Mouse (Mus musculus): ENCODE measurements around the gene Eno1.

Gene Eno1

GRCm38 (mm10) chr4:150226818-150227688 lies 9.5 kb upstream of the Eno1 start:
- peak; percentile 90 to 93 for DNase-seq

DNA sequence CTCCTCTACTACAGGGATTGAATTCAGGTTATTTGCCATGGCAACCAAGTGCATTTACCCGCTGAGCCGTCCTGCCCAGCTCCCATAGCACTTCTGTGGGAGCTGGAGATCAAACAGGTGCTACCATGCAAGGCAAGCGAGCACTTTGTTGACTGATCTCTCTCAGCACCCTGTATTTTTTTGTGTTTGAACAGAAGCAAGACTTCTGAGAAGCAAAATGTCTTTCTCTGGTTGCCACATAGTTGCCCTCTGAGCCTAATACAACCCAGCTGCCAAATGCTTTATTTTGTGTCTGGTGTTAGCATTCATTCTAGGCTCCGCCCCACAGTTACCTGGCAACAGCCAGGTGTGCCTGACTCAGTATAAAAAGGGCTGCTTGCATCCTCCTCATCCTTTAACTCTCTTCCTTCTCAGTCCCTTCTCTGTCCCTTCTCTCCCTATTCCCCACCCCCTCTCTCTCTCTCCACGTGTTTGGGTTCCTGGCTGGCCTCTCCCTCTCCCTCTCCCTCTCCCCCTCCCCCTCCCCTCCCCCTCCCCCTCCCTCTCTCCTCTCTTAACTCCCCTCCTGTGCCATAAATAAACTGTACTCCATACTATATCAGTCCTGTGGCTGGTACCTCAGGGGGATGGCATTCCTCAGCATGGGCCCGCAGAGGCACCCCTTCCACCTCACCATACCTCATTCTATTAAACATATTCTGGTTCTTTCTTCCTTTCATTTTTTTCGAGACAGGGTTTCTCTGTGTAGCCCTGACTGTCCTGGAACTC lies 7.8 kb upstream of the Eno1 start:
- no peak for DNase-seq

DNA sequence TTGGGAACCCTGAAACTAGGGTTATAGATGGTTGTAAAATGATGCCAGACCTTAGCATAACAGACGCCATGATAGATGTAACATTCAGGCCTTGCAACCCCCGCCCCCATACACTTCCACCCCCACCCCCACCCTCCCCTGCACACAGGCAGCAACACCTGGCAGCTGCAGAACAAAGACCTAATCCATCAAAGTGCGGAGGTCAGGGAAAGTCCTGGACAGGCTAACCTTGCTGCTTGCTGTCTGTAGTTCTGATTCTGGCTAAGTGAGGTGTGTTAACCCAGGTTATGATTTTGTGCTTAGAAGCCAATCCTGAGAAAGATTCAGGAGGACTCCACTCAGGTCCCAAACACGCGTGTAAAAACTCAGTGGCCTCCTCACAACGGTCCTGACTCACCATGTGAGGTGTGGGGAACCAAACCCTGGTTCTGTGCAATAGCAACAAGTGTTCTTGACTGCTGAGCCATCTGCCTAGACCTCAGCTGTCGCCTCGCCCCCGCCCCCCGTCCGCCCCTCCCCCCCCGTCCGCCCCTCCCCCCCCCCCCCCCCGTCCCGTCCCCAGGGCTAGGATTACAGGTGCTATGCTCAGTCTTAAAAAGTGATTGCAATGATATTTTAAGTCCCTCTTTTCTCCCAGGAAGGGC lies 6.7 kb upstream of the Eno1 start:
- DNase-seq = no peak

DNA sequence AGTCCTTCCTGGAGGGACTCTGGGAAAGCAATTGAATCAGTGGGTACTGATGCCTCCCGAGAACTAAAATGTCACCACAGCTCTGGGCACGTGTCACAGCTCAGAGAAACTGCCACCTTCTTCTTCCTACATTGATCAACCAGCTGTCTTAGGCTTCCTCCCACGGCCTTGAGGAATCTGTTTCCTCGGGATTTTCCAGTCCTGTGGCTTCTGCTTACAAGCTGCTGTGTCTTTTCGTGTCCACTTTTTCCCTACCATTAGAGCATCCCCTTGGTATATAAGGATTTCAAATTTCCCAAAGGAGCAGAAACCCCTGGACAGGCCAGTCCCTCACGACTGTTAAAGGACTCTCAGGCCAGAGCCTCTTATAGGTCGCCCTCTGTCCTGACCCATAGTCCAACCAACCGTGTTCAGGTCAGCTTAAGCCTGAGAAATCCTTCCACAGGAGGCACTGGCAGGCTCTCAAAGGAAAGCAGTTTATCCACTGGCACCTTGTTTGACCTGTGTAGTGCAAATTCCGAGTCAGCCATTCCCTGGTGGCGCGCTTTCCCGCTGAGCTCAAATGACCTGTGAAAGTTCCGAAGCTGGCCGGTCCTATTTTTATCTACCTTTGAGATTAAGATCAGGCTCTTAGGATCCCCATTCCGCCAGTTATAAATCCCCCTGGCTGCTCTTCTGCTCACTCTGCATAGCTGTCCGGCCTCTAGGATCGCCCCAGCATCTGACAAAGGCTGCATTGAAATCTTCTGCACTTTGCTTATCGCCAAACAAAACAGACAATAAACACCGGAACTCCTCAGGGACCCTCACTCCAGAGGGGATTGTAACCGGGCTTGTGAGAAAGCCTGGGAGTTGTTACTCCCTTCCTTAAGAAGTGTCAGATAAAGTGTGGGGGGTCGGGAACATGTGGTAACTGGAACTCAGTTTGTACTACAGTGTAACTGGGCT lies 5.8 kb upstream of the Eno1 start:
- peak; percentile 53 to 57 for DNase-seq

DNA sequence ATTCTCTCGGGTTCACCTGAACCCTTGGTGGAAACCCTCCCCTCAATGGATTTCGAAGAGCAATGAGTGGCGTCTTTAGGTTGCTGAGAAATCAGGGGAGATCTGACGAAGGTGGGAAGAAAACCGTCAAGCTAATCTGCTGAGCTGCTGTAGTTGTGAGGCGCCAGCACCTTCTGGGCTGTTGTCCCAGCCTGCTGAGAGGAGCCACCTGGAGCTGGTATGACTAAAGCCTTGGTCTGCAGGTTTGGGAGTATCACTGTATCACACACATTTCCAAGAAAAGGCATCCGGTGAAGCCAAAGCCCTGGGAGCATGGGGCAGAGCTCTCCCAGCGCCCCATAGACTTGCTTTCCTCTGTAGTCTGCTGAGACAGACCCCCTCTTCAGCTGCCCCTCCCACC lies 4.7 kb upstream of the Eno1 start:
- peak; percentile 79 to 81 for DNase-seq

DNA sequence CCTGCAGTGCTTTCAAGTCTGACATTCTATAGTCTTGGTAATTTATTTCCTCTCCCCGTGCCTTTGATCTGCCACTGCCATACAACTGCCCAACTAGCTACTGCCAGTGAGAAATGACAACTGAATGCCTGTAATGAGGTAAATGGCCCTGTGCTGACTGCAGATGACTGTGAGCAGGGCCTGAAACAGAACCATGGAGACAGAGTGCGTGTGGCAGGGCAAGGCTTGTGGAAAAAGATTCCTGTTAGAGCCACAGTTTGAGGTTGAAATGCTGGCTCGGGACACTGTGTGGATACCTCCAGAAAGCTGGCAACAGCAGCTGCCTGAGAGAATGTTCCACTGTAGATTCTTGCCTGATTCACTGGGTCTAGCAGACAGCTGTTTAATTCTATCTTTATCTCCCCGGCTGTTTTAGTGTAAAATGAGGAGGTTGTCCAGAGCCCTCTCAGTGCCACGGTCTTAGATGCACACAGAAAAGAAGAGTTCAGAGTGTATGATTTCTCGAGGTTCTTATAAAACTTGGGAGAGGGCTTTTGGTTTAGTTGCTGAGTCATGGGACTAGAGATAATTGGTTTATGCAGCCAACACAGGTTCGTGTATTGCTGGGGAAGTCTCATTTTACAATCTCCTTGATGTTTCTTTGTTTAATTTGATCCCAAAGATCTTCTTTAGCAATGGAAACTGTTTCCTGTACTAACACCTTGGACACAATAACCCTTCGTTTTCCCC lies 1.8 kb upstream of the Eno1 start:
- no peak for DNase-seq

GRCm38 (mm10) chr4:150235585-150235984 lies 936 bp upstream of the Eno1 start:
- no peak for DNase-seq

GRCm38 (mm10) chr4:150236031-150236430 lies 490 bp upstream of the Eno1 start:
- DNase-seq = no peak

GRCm38 (mm10) chr4:150237636-150238361 lies 1.3 kb downstream of the Eno1 start:
- DNase-seq = peak; percentile 50 to 60

GRCm38 (mm10) chr4:150238433-150239086 lies 2.0 kb downstream of the Eno1 start:
- peak in 1 of 2 experiments; percentile 58 for DNase-seq

DNA sequence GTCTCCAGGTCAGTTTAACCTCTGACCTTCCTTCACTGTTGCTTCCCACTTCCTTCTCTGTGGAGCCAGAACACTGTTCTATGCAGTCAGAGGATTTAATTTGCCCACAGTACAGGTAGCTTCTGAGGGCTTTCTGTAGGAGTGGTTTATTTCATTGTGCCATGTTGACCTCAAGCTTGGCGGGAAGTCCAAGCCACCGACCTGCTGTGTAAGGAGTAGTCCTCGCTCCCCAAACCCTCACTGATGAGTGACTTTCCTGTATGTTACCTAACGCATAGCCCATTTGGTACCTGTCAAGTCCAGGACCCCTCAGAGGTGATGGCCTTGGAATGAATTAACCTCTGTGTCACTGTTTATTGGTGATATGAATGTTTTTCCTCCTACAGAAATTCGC lies 2.6 kb downstream of the Eno1 start:
- no peak for DNase-seq

DNA sequence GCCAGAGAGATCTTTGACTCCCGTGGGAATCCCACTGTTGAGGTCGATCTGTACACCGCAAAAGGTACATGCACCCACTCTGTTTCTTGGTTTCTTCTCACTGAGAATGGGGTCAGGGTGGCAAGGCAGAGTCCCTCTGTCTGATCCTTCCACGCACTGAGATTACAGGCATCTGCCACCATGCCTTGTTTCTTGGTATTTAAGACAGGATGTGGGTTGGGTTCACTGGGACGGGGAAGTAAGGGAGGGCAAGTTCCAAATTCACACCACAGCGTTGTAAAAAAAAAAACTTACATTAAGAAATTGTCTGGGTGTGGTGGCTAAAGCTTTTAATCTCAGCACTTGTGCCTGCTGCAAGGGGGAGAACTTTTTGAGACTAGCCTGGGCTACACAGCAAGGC lies 3.0 kb downstream of the Eno1 start:
- no peak for DNase-seq

DNA sequence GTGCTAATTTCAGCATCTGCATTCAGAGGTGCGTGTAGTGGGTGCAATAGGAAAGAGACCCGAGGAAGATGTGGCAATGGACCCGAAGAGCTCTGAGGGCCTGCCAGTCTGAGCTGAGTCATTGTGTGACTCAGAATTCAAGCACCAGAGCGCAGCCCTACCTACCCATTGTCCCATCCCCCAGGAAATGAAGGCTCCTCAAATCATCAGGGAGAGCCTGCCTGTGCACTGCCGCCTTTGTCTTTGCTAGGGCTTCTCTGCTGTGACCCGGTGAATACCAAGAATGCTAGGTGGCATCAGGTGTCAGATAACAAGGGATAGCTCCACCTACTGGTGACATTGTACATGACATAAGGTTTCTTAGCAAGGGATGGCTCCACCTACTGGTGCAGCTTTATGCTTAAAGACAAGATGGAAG lies 3.4 kb downstream of the Eno1 start:
- peak; percentile 77 to 82 for DNase-seq

GRCm38 (mm10) chr4:150240381-150240886 lies 3.9 kb downstream of the Eno1 start:
- no peak for DNase-seq

DNA sequence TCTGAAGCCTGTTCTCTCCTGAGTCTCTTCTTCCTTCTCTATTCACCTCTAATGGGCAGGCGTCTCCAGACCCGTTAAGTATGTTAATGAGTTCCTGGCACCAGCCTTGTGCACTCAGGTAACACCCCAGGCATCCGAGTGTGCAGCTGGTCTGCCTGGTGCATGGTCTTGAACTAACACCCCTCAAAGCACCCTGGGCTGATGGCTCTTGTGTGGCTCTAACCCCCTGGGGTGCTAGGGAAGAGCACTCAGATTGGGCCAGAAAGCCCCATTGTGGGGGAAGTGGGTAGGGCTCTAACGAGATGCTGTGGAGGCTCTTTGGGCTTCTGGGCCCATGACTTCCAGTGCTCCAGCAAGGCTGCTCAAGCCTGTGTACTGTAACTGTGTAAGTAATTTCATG lies 5.2 kb downstream of the Eno1 start:
- DNase-seq = no peak

DNA sequence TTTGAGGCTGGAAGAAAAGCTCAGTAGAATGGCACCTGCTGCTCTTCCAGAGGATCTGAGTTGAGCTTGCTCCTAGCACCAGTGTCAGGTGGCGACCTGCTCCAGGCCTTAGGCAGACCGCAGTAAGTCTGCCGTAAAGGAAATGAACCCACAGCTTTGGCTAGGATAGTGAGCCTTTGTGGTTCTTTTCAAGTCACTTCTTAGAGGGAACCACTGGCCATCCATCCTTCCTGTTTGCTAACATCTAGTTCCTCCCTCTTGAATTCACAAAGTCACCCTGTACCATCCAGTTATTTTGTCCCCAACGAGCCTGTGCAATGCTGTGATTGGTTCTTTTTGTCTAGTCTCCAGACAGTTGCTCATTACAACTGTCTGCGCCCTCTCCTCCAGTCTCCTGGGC lies 6.2 kb downstream of the Eno1 start:
- DNase-seq = no peak

DNA sequence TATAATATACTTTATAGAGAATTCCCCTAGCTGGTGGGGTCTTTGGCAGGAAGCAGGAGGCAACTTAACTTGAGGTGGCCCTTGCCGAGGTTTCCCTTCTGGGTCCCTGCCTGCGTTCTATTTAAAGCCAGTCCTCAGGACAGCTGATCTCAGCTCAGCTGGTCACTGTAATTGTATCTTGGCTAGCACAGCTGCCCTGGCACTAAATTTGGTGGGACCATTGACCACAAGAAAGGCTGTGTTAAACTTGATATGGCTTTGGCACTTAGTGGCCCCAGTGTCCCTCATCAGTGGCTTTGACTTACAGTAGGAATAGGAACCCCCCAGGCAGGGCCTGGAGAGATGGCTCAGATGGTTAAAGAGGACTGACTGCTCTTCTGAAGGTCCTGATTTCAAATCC lies 9.4 kb downstream of the Eno1 start:
- DNase-seq = no peak

DNA sequence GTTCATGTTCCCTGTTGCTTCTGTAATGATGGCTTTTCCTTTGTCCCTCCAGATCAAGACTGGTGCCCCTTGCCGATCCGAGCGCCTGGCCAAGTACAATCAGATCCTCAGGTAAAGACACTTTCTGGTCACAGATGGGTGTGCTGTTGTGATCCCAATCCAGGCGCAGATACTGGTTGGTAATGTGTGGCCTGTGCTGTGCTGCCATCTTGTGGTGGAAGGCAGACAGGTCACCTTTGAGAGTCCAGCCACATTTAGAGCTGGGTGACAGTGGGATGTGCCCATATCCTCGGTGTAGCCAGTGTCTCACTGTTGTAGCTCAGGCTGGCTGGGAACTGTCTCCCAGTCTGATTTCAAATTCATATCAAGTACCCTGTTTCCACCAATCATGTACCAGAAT lies 11.5 kb downstream of the Eno1 start:
- DNase-seq = peak; percentile 84 to 86

DNA sequence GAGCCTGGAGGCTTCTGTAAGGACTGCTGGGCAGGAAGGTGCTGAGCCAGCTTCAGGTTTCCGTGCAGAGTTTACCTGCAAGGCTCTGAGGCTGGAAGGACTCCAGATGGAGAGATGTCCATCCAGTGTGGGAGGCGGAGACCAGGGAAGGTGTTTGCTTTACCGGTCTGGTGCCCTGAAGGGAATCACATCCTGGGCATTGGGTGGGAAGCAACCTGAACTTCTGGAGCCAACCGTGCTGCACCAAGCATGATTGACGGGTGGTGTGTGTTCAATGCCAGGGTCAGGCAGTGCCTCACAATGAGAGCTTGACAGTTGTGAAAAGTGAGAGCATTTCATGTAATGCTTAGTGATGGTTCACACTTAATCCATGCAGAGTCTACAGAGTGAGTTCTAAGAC lies 12.4 kb downstream of the Eno1 start:
- no peak for DNase-seq

DNA sequence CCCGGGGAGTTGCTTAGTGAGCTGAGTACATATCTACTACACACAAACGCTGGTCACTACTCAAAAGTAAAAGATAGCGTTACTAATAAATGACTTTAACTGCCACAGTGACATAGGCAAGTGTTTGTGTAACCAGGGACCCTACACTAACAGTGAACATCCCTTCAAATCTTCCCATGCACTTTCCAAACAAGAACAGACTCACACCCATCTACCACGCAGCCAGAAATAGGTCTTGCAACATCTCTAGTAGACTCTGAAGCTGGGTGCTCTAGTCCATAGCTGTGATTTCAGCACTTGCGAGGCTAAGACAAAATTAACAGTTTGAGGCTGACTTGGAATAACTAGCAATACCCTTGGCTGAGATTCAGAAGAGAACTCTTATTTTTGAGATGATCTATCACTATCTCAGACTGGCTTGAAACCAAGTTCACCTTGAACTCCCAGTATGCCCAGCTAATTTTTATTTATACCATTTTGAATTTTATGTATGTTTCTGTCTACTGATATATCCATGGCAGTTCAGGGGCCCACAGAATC lies 13.3 kb downstream of the Eno1 start:
- DNase-seq = no peak
